Mouse (Mus musculus) megakaryocyte-erythroid progenitor cell, adult 5-6 weeks (primary cell): ENCODE measurements around the gene Trabd. TPM values are rescaled to one million over a fixed set of nuclear protein-coding genes. Genes with fewer than 3 reads are reported as not detected.

ENCODE experiments used
- ATAC-seq: replicated peaks from 2 replicates; pipeline ENCODE4 v1.8.0; 2016; ENCODE audit warnings: mild to moderate bottlenecking, inconsistent platforms; ENCODE audit not compliant: severe bottlenecking, poor library complexity, low FRiP score, low TSS enrichment
- total RNA-seq, 2 experiments: library from RNA; stranded (forward) in 1 of 2; stranded (reverse) in 1 of 2; fragments of 200-1000, 215-1000 nt in 1 of 2; fragments of >200 nt in 1 of 2; fragmentation: Nextera tagmentation in 1 of 2; gene quantifications; 2 replicates each; pipeline ENCODE4 v1.2.3; 2014 to 2017

The Trabd gene
- 15.8 and 26.3 TPM in 2 replicates for total RNA-seq (2014; fragmentation: Nextera tagmentation)
- 11.9 and 17.5 TPM in 2 replicates for total RNA-seq (2017)

DNA sequence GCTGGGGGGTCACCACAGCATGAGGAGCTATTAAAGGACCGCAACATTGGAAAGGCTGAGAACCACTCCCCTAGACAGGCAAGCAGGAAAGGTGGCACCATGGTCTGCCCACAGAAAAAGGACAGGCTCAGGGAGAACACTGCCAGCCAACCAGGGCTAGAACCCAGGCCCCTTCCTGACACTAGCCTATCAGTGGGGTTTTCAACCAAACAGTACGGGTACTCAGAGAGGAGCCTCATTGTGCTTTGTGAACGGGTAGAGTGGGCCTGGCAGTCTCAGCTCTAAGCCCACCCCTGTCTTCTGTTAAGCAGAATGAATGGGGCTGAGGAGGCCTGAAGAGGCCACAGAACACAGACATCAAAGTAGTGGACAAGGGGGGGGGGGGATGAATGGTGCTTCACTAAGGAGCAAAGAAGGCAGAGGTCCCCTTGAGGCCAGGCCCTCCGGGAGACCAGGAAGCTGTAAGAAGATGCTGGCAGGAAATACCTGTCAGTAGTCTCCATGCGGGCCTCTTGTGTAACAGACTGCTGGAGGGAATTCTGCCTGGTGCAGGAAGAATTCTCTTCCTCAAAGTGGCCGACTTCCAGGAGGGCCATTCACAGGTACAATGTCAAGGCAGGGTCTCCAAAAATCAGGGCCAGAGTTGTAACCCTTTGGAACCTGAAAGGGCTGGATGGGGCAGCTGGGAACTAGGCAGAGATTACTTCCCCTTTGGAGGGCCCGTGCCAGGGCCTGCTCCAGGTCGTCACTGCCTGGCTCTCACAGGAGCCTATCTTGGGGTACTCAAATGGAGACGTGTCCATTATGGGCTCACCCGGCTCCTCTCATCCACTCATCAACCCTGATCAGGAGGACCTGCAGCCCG is at the start of gene Trabd:
Trabd (plus strand) TSS at position 512 of the 865 bp plus-strand sequence.
- no peak; the same call in 1 of the 2 replicates for ATAC-seq

DNA sequence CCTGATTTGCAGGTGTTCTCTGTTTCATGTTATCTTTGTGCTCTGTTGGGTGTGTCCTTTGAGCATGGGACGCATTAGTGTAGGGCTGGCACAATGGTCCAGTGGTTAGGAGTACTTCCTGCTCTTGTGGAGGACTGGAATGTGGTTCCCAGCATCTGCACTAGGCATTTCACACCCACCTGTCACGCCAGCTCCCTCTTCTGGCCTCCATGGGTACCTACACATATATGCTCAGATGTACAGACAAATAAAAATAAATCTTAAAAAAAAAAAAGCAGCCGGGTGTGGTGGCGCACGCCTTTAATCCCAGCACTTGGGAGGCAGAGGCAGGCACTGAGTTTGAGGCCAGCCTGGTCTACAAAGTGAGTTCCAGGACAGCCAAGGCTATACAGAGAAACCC is 30.5 kb upstream of the Trabd start:
- ATAC-seq, result no peak

DNA sequence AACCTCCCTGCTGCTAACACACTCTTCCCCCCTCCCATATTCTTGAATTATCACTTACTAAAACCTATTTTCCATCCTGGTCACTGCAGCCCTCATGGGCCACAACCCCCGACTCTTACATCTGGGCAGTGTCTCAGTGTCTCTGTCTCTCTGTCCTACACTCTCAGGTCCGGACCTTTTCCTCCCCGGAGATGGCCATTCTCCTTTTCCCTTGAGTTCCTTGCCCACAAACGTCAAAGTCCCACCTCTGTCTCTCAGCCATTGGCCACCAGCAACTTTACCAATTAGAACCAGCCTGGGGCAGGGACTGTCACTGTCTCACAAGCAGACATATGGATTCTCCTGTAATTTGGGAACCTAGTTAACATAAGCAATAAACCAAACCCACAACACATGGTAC is 28.6 kb upstream of the Trabd start:
- no peak for ATAC-seq

DNA sequence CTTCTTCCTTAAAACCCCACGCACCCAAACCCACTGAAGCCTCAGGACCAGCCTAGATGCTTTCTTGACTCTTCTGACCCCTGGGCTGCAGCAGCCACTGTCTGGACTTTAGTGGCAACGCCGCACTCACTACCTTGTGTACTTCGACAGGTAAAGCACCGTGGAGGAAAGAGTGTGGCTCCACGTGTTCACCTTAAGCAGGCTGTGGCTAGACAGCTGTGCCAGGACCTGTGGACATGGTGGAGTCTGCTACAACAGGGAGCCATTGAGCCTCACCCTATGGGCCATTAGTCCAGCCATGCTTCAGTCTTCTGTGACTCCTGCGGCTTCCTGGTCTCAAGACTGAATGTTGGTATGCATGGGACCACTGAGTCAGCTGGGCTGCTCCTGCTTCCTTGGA is 20.3 kb upstream of the Trabd start:
- ATAC-seq, result no peak

DNA sequence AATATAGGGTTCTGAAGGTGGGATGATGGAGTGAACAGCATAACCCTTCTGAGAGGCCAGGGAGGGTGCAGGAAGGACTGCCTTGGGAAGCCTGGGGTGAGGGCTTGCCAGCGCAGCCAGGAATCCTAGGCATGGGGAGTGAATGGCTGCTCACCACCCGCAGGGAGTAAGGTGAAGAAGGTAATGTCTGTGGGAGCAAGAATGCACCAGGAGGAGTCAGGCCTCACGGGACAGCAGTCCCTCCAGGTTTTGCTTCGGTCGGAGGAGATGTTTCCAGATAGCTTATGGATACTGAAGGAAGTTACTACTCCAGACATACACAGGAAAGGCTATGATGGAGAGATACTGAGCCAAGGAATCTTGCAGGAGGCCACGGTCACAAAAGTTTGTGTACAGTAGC is 16.2 kb upstream of the Trabd start:
- ATAC-seq, result no peak

DNA sequence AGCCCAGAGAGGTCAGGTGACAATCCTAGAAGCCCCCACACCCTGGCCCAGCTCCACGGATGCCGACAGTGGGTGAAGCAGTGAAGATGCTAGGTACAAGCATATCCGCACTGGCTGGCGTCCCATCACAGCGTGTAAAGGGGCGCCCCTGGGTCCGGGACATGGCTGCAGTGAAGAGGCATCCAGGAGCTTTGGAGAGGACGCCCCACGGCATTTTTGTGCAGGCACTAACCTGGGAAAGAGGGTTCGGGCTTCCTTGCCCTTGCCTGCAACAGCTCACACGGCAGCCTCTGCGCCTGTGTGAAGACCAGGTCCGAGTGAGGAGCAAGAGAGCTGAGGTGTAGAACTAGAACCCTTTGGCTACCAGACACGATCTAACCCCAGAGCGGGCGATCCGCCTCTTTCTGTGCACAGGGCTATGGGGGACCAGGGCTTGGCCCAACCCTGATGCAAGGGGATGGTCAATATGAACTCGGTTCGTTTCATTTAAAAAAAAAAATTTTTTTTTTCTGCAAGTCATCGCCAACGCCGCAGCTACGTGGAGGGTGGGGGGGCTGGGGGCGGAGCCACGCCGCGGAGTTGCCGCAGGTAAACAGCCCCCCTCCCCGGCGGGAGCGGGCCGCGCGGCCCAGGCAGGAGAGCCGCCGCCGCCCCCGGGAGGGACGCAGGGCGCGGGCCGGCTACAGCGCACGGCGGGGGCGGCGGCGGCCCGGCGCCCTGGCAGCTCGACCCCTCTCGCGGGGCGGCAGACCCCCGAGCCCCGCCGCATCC is 15.6 kb upstream of the Trabd start, which contains the start of gene Panx2:
Panx2 (plus strand) TSS at position 574 of the 771 bp plus-strand sequence.
- ATAC-seq, result 0 out of 2 replicates have a peak, but pooled peaks have one; percentile 19

DNA sequence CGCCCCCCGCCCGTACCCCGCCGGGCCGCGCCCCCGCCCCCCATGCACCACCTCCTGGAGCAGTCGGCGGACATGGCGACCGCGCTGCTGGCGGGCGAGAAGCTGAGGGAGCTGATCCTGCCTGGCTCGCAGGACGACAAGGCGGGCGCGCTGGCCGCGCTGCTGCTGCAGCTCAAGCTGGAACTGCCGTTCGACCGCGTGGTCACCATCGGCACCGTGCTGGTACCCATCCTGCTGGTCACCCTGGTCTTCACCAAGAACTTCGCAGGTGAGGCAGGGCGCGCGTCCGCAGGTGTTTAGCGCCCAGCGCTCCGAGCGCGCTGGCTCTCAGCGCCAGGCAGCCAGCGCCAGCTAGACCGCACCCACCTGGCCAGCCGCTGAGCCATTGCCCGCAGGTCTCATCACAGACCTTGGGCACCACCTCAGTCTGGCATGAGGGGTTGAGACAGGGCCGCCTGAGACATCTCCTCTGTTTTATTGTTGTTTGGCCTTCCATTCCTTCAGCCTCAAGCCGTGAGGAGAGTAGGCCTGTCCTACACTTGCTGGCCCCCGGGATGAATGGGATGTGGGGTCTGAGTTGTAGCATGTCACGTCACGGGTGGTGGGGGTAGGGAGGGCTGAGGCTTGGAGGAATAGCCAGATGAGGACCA is 14.8 kb upstream of the Trabd start:
- ATAC-seq, result no peak

DNA sequence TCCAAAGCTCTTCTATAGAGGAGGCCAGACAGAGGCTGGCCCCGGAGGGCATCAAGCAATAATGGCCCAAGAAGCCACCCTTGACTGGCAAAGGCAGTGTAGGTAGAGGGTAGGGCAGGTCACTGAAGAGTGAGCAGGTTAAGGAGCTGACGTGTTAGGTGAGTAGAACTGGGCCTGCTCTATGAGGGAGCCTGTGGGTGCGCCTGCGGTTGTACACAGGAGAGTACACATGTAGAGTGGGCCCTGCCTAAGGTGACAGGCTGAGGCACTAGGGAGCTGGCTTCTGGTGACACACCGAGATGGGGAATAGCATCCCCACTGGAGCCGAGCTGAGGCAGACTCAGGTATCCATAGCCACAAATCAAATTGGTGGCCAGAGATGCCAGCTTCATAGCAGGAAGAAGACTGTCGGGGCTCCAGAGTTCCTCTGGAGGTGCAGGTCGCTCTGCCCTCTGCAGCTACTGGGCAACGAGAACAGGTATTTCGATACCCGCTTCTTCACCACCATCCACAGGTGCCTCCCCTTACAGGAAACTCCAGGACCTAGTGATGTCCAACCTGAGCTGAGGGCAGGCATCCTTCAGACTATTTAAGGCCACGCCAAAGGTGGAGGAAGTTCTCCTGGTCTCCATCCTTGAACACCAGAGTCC is 14.0 kb upstream of the Trabd start:
- no peak for ATAC-seq

DNA sequence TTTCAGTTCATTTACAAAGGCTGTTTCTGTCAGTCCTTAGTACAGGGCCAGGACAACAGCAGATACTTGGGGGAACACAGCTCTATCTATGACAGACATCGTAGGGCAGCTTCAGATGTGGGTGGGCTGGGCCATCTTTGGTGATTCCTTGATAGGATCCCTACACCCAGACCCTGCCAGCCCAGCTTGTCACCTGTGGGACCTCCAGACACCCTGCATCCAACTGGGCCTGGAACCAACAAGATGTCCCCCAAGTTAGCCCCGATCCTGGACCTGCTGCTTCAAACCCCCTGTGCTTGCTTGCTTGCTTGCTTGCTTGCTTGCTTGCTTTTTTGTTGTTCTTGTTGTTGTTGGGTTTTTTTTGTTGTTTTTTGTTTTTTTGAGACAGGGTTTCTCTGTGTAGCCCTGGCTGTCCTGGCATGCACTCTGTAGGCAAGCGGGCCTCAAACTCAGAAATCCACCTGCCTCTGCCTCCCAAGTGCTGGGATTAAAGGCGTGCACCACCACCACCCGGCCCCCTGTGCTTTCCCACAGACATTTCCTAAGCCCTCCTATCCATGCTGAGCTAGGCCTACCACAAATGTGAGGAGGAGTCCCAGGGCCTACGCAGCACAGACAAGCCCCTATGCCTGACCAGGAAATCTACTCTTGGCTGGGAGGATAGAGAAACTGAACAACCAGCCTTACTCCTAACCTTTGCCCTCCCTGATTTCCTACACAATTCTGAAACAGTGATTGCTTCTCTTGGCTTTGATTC is 13.0 kb upstream of the Trabd start:
- ATAC-seq, result no peak

DNA sequence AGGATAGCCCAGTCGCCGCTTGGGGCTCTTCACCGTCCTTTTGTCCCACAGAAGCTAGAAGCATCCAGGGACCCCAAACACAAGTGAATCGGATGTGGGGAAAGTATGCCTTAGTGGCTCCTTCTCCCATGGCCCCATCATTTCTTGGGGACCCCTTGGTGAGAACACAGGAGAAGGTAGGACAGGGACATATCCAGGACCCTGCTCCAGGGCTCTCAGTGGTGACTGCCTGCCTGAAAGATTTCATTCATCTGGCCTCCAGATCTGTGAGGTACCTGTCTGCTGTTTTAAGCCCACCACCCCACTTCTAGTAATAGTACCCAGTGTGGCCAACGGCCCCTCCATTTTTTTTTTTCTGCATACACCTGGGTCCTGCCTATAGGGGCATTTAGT is 12.4 kb upstream of the Trabd start:
- ATAC-seq, result no peak

DNA sequence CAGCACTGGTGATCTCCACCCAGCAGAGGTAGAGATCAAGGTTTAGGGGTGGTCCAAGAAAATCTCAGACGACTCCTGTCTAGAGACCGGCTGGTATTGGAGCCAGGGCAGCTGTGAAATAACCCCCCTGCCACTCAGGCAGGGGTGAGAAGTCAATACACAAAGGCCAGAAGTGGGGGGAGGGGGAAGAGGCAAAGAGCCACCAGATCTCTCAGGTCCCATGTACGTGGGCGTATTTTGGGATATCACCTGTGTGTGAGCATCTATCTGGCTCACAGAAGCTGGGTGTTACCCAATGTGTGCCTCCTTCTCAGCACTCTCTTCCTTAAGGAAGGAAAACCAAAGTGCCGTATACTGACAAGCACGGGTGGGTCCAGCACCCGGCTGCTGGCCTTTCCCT is 11.9 kb upstream of the Trabd start:
- ATAC-seq, result no peak

DNA sequence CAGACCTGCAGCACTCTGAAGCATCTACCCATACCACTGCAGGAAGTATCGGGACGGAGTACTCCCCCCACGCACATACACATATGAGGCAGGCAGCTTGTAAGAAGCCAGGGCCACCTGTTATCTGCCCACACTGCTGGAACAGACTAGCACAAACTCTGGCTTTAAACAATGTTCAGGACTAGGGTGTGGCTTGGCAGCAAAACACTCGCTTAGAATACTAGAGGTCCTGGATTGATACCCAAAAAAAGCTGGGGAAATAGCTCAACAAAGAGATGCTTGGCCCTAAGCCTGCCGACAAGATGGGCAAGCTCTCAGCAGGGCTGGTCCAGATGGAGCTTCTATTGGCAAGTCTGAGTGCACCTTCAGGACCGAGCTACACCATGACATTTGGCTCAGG is 11.4 kb upstream of the Trabd start:
- ATAC-seq, result no peak

DNA sequence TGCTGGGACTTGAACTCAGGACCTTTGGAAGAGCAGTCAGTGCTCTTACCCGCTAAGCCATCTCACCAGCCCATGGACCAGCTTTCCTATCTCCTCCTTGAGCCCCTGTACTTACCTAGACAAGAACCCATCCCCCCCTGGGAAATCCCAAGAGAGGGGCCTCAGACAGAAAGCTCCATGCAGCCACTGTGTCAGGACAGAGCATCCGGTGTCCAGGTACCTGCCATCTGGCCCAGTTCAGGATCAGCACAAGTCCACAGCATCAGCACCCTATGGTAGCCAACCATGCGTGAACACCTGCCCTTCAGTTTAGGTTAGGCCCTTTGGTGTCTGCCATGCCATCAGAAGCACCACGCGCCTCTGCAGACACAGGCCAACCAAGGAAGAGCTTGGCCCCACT is 10.0 kb upstream of the Trabd start:
- no peak for ATAC-seq

DNA sequence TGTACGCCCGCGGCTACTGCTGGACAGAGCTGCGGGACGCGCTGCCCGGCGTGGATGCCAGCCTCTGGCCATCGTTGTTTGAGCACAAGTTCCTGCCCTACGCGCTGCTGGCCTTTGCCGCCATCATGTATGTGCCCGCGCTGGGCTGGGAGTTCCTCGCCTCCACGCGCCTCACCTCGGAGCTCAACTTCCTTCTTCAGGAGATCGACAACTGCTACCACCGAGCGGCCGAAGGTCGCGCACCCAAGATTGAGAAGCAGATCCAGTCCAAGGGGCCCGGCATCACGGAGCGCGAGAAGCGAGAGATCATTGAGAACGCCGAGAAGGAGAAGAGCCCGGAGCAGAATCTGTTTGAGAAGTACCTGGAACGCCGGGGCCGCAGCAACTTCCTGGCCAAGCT is 7.3 kb upstream of the Trabd start:
- ATAC-seq, result no peak

DNA sequence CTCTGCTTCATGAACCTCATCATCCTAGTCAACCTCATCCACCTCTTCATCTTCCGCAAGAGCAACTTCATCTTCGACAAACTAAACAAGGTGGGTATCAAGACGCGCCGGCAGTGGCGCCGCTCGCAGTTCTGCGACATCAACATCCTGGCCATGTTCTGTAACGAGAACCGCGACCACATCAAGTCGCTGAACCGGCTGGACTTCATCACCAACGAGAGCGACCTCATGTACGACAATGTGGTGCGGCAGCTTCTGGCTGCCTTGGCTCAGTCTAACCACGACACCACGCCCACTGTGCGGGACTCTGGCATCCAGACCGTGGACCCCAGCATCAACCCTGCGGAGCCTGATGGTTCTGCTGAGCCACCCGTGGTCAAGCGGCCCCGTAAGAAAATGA is 6.7 kb upstream of the Trabd start:
- no peak for ATAC-seq

DNA sequence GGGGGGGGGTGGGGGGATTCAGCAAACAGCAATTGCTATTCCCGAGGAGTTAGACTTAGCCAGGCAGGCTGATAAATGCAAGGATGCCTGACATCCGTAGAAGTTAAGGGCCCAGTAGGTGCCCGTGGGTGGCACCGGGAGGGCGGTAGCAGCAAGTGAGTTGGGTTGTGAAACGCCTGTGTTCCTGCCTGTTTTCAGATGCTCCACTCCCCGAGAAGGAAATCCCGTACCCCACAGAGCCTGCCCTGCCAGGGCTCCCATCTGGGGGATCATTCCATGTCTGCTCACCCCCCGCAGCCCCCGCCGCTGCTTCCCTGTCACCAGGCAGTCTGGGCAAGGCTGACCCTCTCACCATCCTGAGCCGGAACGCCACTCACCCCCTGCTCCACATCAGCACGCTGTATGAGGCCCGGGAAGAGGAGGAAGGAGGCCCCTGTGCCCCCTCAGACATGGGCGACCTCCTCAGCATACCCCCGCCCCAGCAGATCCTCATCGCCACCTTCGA is 5.5 kb upstream of the Trabd start:
- no peak for ATAC-seq

DNA sequence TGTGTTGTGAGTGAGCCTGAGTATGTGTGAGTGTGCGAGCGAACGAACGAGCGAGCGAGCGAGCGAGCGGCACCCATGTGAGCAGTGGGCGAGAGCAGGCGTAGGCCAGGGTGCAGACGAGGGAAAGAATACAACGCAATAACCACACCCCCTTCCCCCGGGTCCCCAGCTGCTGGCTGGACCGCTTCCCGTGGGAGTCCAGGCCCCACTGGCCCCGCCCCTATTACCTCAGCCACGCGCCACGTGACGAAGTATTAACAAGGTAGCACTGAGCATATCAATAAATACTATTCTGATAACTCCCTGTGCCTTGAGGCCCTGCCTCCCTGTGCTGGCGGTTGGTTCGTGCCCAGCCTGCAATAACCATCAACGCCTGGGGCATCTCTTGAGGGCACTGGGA is 4.3 kb upstream of the Trabd start:
- no peak for ATAC-seq

DNA sequence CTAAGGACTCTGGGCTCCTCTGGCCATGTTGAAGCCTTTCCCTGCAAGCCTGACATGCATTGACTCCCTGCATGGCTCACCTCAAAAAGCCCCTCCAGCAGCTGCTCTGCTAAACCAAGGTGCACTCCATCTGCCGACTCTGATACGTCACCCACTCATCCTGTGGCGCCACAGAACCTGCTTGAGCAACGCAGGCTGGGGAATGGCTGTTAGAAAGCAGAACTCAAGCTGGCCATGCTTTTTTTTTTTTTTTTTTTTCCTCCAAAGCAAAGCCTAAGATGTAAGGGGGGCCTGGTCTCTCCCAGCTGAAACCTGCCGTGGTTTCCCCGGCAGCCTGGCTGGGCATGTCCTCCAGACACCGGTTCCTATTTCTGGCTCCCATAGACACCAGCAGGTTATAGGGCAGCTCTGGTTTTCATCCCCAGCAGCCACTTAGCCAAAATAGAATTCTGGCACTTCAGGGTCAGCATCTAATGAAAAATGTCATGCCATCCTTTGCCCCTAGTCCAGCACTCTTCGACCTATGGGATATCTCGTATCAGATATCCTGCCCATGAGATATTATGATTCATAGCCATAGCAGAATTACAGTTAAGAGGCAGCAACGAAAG is 826 bp upstream of the Trabd start:
- no peak for ATAC-seq
